Mouse (Mus musculus) spleen, postnatal 10 days (tissue): ENCODE measurements at regions not wholly inside any gene's neighbourhood (a gene's known extent, or its start where the extent isn't known, plus 50 kb on each side); places are given as distances from the start of the nearest gene placed in this dataset.

Experiments used
- DNase-seq, 2 experiments: peaks; one replicate each; pipeline ENCODE4 v3.0.0; 2021 to 2022; ENCODE audit warnings: low spot score in 2 of 2

- no peak for DNase-seq
Observed at GRCm38 (mm10) chr9:116332485-116333118, 157.4 kb upstream of the Tgfbr2 start.

GRCm38 (mm10) chr9:116331406-116331805 is 156.2 kb upstream of the Tgfbr2 start:
- no peak for DNase-seq

- no peak for DNase-seq
Observed at GRCm38 (mm10) chr9:116330796-116331195, 155.6 kb upstream of the Tgfbr2 start.

GRCm38 (mm10) chr9:116329147-116329546 is 154.0 kb upstream of the Tgfbr2 start:
- DNase-seq: no peak

- no peak for DNase-seq
Observed at GRCm38 (mm10) chr9:116328201-116328600, 153.0 kb upstream of the Tgfbr2 start.

- DNase-seq: no peak
Observed at GRCm38 (mm10) chr9:116327080-116327479, 151.9 kb upstream of the Tgfbr2 start.

GRCm38 (mm10) chr9:116324971-116325370 is 149.8 kb upstream of the Tgfbr2 start:
- DNase-seq: no peak

GRCm38 (mm10) chr9:116323871-116324721 is 148.9 kb upstream of the Tgfbr2 start:
- peak in 1 of 2 experiments; percentile 36 for DNase-seq

- DNase-seq: no peak
Observed at GRCm38 (mm10) chr9:116321908-116322307, 146.7 kb upstream of the Tgfbr2 start.

- DNase-seq: no peak
Observed at GRCm38 (mm10) chr9:116319421-116319820, 144.3 kb upstream of the Tgfbr2 start.

GRCm38 (mm10) chr9:116316582-116317095 is 141.5 kb upstream of the Tgfbr2 start:
- no peak for DNase-seq

GRCm38 (mm10) chr9:116314803-116315202 is 139.6 kb upstream of the Tgfbr2 start:
- DNase-seq: no peak

- no peak for DNase-seq
Observed at GRCm38 (mm10) chr9:116313932-116314790, 139.0 kb upstream of the Tgfbr2 start.

- no peak for DNase-seq
Observed at GRCm38 (mm10) chr9:116311364-116311763, 136.2 kb upstream of the Tgfbr2 start.

GRCm38 (mm10) chr9:116301602-116302001 is 126.4 kb upstream of the Tgfbr2 start:
- DNase-seq: no peak

GRCm38 (mm10) chr9:116298791-116299190 is 123.6 kb upstream of the Tgfbr2 start:
- DNase-seq: no peak

- no peak for DNase-seq
Observed at GRCm38 (mm10) chr9:116296349-116296748, 121.2 kb upstream of the Tgfbr2 start.

GRCm38 (mm10) chr9:116294073-116294472 is 118.9 kb upstream of the Tgfbr2 start:
- peak in 1 of 2 experiments; percentile 40 for DNase-seq

- DNase-seq: no peak
Observed at GRCm38 (mm10) chr9:116293110-116293509, 118.0 kb upstream of the Tgfbr2 start.

- DNase-seq: no peak
Observed at GRCm38 (mm10) chr9:116291624-116292023, 116.5 kb upstream of the Tgfbr2 start.

GRCm38 (mm10) chr9:116290896-116291295 is 115.7 kb upstream of the Tgfbr2 start:
- no peak for DNase-seq
